Mouse (Mus musculus) erythroblast, embryonic 14.5 days (primary cell): ENCODE measurements around the gene Sar1a. TPM values are rescaled to one million over a fixed set of nuclear protein-coding genes. Genes with fewer than 3 reads are reported as not detected.

Source experiments
- H3K27me3 ChIP-seq: 2 replicates; pipeline ENCODE4 v1.6.1; 2012; ENCODE audit warnings: inconsistent platforms; ENCODE audit not compliant: control insufficient read depth
- H3K36me3 ChIP-seq: 2 replicates; pipeline ENCODE4 v1.6.1; 2012; ENCODE audit warnings: mild to moderate bottlenecking, inconsistent platforms; ENCODE audit not compliant: control insufficient read depth
- H3K4me1 ChIP-seq: 2 replicates; pipeline ENCODE4 v1.6.1; 2012; ENCODE audit warnings: inconsistent platforms; ENCODE audit not compliant: control insufficient read depth
- H3K4me3 ChIP-seq: replicated peaks from 2 replicates; pipeline ENCODE3; 2012; ENCODE audit warnings: moderate library complexity, mild to moderate bottlenecking, inconsistent platforms
- H3K9me3 ChIP-seq: 2 replicates; pipeline ENCODE4 v1.6.1; 2012; ENCODE audit warnings: low read length, inconsistent platforms, mixed read lengths; ENCODE audit not compliant: control insufficient read depth
- GATA1 ChIP-seq: IDR thresholded peaks from 2 replicates; pipeline ENCODE4 v1.6.1; 2012; ENCODE audit warnings: low read length, inconsistent platforms, mixed read lengths
- TAL1 ChIP-seq: IDR thresholded peaks from 3 replicates; pipeline ENCODE4 v1.6.1; 2012; ENCODE audit warnings: low read length, inconsistent platforms, mixed read lengths
- polyA plus RNA-seq: library from polyadenylated mRNA; stranded (reverse); fragments of >175 nt; gene quantifications from 2 replicates; pipeline ENCODE4 v1.2.3, GENCODE M21; 2012

The Sar1a gene
- polyA plus RNA-seq = 2.9 and 4.1 TPM in 2 replicates

- TF ChIP-seq GATA1 (no peak), TAL1 (no peak)
- Histone ChIP-seq H3K36me3 (peaks cover 27% of the 10 kb centered on the region), H3K4me1 (peaks cover 40% of the 10 kb centered on the region)
These were observed at the start of gene Sar1a for GRCm38 (mm10) chr10:61680015-61680913. Sar1a (plus strand) TSS chr10:61680299.

GRCm38 (mm10) chr10:61632445-61632844 is 47.7 kb upstream of the Sar1a start:
- Histone ChIP-seq H3K4me1 (no peaks in the 10 kb centered on the region), H3K27me3 (peaks cover 3% of the 10 kb centered on the region; the same call in 1 of the 2 replicates), H3K36me3 (no peaks in the 10 kb centered on the region), H3K4me3 (no peak overlapping the region), H3K9me3 (no peaks in the 10 kb centered on the region)
- no peak for TF ChIP-seq GATA1
- no peak for TF ChIP-seq TAL1

More at GRCm38 (mm10) chr10:61680015-61680913, at the start of gene Sar1a:
- H3K27me3 ChIP-seq = no peaks in the 10 kb centered on the region
- H3K9me3 ChIP-seq = no peaks in the 10 kb centered on the region
- peak within 1 kb of the TSS; percentile 78 for H3K4me3 ChIP-seq

- Histone ChIP-seq H3K36me3 (no peaks in the 10 kb centered on the region), H3K4me1 (no peaks in the 10 kb centered on the region), H3K9me3 (no peaks in the 10 kb centered on the region), H3K4me3 (no peak overlapping the region), H3K27me3 (peaks cover 10% of the 10 kb centered on the region; the same call in 1 of the 2 replicates)
- TF ChIP-seq TAL1 (no peak), GATA1 (no peak)
These were observed 43.0 kb upstream of the Sar1a start for GRCm38 (mm10) chr10:61637055-61637454.

GRCm38 (mm10) chr10:61640363-61640762 is 39.7 kb upstream of the Sar1a start:
- Histone ChIP-seq H3K27me3 (peaks cover 12% of the 10 kb centered on the region; the same call in 1 of the 2 replicates), H3K36me3 (no peaks in the 10 kb centered on the region), H3K9me3 (no peaks in the 10 kb centered on the region), H3K4me1 (no peaks in the 10 kb centered on the region), H3K4me3 (no peak overlapping the region)
- TF ChIP-seq GATA1 (no peak), TAL1 (no peak)

GRCm38 (mm10) chr10:61646557-61646956 is 33.5 kb upstream of the Sar1a start:
- Histone ChIP-seq H3K4me3 (no peak overlapping the region), H3K4me1 (peaks cover 23% of the 10 kb centered on the region), H3K36me3 (peaks cover 5% of the 10 kb centered on the region), H3K9me3 (no peaks in the 10 kb centered on the region), H3K27me3 (peaks cover 2% of the 10 kb centered on the region; the same call in 1 of the 2 replicates)
- no peak for TF ChIP-seq TAL1
- no peak for TF ChIP-seq GATA1

- no peak for TF ChIP-seq GATA1
- no peak for TF ChIP-seq TAL1
- H3K36me3 ChIP-seq = peaks cover 7% of the 10 kb centered on the region
These were observed 32.0 kb upstream of the Sar1a start, which contains the start of gene Ppa1 for GRCm38 (mm10) chr10:61647790-61648736. Ppa1 (plus strand) TSS chr10:61648552.

GRCm38 (mm10) chr10:61648737-61649645 is 31.1 kb upstream of the Sar1a start:
- peak overlapping the region; percentile 87 for H3K4me3 ChIP-seq
- H3K36me3 ChIP-seq = peaks cover 11% of the 10 kb centered on the region
- TF ChIP-seq TAL1 = peak; percentile 74
- peak; percentile 14; the same call in 1 of the 2 replicates for TF ChIP-seq GATA1
- no peaks in the 10 kb centered on the region for H3K9me3 ChIP-seq
- no peaks in the 10 kb centered on the region; the same call in 1 of the 2 replicates for H3K27me3 ChIP-seq
- H3K4me1 ChIP-seq = peaks cover 23% of the 10 kb centered on the region

More at GRCm38 (mm10) chr10:61647790-61648736, 32.0 kb upstream of the Sar1a start, which contains the start of gene Ppa1:
- Histone ChIP-seq H3K4me3 (peak within 1 kb of the TSS; percentile 87), H3K4me1 (peaks cover 23% of the 10 kb centered on the region), H3K9me3 (no peaks in the 10 kb centered on the region), H3K27me3 (no peaks in the 10 kb centered on the region; the same call in 1 of the 2 replicates)

GRCm38 (mm10) chr10:61654105-61654504 is 26.0 kb upstream of the Sar1a start:
- TF ChIP-seq TAL1 (no peak), GATA1 (no peak)
- peaks cover 25% of the 10 kb centered on the region for H3K36me3 ChIP-seq
- peaks cover 9% of the 10 kb centered on the region for H3K4me1 ChIP-seq

More at GRCm38 (mm10) chr10:61654105-61654504, 26.0 kb upstream of the Sar1a start:
- H3K27me3 ChIP-seq = no peaks in the 10 kb centered on the region
- no peak overlapping the region for H3K4me3 ChIP-seq
- H3K9me3 ChIP-seq = no peaks in the 10 kb centered on the region
